Mouse (Mus musculus) lung, adult 2 months (tissue): Measurements from ENCODE around the gene Gnao1.

ENCODE experiments used
- CTCF ChIP-seq: fragments of 200-500 bp; IDR thresholded peaks from 2 replicates; pipeline ENCODE4 v1.5.1; 2011; ENCODE audit warnings: mild to moderate bottlenecking, low read length, control low read depth; ENCODE audit not compliant: insufficient read depth
- POLR2A ChIP-seq: fragments of 200-500 bp; IDR thresholded peaks from 2 replicates; pipeline ENCODE4 v1.6.1; 2011; ENCODE audit warnings: low read depth, mild to moderate bottlenecking, control low read depth, low read length, borderline replicate concordance; ENCODE audit errors: extremely low read depth

- no peak for TF ChIP-seq CTCF
- TF ChIP-seq POLR2A: no peak
Observed at GRCm38 (mm10) chr8:93919422-93919821, 109.7 kb downstream of the Gnao1 start.
